Mouse (Mus musculus): ENCODE results near the gene Tbc1d22a. TPM values are rescaled to one million over a fixed set of nuclear protein-coding genes. Genes with fewer than 3 reads are reported as not detected.
"Not testable (repeated sequence)": the region's sequence is repeated elsewhere in the genome, so short reads cannot be mapped to it uniquely, and the experiment has no call there.

Tbc1d22a gene
- polyA plus RNA-seq, 1 experiment, result 28.1 TPM

DNA sequence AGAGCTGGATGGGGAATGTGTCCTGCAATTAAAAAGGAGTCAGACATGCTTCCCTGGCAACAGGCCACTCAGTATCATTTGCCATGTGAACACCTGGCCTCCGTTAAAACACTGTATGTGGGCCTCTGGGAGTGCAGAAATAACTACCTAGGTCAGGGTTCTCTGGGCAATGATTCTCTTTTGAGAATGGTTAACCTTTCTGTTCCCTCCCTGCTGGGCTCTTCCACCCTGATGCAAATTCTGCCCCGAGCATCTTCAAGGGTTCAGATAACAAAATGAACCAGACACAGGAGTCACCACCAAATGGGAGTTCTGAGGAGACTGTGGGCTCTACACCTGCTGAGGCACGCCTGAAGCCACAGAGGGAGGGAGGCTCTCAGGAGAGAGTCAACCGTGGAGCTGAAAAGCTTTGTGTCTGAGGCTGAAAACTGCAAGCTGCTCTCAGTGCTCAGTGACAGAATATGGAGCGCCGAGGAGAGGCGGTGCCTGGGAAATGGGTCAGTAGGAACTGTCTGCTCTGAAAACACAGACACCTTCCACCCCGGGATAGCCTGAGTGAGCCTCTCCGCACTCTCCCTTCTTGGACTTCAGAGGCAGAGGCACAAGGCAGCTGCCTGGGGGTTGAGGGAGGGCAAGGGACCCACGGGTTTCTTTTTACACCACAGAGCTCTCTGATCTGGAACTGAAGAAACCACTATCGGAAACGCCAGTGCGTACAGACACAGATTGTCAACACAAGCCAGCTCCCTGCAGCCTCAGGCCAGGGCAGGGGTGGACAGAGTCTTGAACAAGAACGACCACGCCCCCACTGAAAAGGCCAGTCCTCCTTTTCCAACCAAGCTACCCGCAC is 40.9 kb upstream of the Tbc1d22a start:
- DNase-seq (ENCODE audit: low read depth in 1 of 2, low spot score in 2 of 2), result peak in 1 of 2 experiments; percentile 74
- peaks cover 59% of the 10 kb centered on the region; the same call in 1 of the 2 replicates for H3K4me1 ChIP-seq (ENCODE audit: control insufficient read depth, insufficient read depth, insufficient read length)

DNA sequence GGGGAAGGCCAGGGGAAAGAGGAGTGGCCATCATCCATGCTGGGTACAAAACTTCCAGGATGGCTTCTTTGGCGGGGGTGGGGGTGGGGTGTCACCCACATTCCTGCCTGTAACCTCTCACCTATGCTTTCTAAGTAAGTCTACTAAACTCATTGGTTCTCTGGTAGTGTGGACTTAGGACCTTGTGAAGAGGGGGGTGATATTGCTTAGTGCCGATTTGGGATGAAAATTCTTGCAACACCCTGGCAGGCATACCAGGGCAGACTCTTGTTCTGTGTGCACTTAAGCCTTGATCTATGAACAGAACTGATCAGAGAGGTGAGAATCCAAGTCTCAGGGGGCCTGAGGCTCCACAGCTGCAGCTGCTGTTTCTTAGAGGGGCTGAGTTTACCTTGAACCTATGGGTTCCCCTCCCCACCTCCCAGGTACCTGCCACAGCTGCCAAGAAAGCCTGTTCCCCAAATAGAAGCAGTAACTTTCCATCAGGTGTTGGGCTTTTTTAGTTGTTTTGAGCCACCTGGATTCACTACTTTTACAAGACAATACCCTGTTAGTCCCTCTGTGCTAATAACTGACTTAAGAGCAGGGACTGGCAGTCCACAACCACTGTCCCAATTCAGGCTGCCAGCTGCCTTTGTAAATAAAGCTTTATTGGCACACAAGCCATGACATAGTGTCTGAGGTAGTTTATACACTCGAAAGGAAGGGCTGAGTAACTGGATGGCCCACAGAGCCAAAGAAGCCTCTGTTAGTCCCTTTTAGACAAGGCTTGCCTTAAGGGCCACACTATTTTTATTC is 38.8 kb upstream of the Tbc1d22a start:
- H3K27me3 ChIP-seq (ENCODE audit: control insufficient read depth, insufficient read depth, low read length), result no peaks in the 10 kb centered on the region
- WGBS, result 83% methylated on average over 3 of the region's 3 CpGs
- H3K27ac ChIP-seq (ENCODE audit: insufficient read depth, low read length), result peak overlapping the region; percentile 91
- H3K4me1 ChIP-seq (ENCODE audit: control insufficient read depth, insufficient read depth, insufficient read length), result peaks cover 50% of the 10 kb centered on the region; the same call in 1 of the 2 replicates
- DNase-seq (ENCODE audit: low read depth in 1 of 2, low spot score in 2 of 2), result no peak
- no peak for TF ChIP-seq CTCF (IDR thresholded peaks at IDR 0.05; ENCODE audit: extremely low read depth, insufficient read depth, insufficient read length, insufficient replicate concordance)
- no peaks in the 10 kb centered on the region for H3K36me3 ChIP-seq (ENCODE audit: control insufficient read depth, insufficient read depth, low read length)
- H3K4me3 ChIP-seq (ENCODE audit: extremely low read depth, insufficient read depth, insufficient read length), result no peak overlapping the region

More for the DNA sequence above, 40.9 kb upstream of the Tbc1d22a start:
- peak overlapping the region; percentile 31; the same call in 1 of the 2 replicates for H3K4me3 ChIP-seq (ENCODE audit: extremely low read depth, insufficient read depth, insufficient read length)
- WGBS, result 9% methylated on average over 16 of the region's 16 CpGs
- no peak for TF ChIP-seq POLR2A (IDR thresholded peaks at IDR 0.05; ENCODE audit: low read depth, low read length)
- TF ChIP-seq CTCF (IDR thresholded peaks at IDR 0.05; ENCODE audit: extremely low read depth, insufficient read depth, insufficient read length, insufficient replicate concordance), result no peak
- no peaks in the 10 kb centered on the region for H3K27me3 ChIP-seq (ENCODE audit: control insufficient read depth, insufficient read depth, low read length)
- peak overlapping the region; percentile 91 for H3K27ac ChIP-seq (ENCODE audit: insufficient read depth, low read length)
- H3K36me3 ChIP-seq (ENCODE audit: control insufficient read depth, insufficient read depth, low read length), result no peaks in the 10 kb centered on the region

DNA sequence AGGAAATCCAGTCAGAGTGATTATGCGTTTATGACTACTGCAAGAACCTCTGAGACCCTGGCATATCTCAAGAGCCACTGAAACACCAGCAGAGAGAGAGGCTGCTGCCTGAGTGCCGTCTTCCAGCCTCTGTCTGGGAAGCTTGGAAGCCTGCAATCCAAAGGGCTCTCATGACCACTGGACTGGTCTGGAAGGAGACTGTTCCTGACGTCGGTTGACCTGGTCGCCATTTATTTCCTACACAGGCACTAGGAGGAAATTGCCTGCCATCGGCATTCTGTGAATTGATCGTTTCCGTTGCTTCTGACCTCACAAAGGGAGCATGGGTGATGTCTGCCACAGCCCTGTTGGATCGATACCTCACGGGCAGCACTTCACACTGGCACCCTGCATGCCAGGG is 38.1 kb upstream of the Tbc1d22a start:
- H3K4me3 ChIP-seq (ENCODE audit: extremely low read depth, insufficient read depth, insufficient read length), result no peak overlapping the region
- H3K27me3 ChIP-seq (ENCODE audit: control insufficient read depth, insufficient read depth, low read length), result no peaks in the 10 kb centered on the region
- peaks cover 48% of the 10 kb centered on the region; the same call in 1 of the 2 replicates for H3K4me1 ChIP-seq (ENCODE audit: control insufficient read depth, insufficient read depth, insufficient read length)
- WGBS, result 87% methylated on average over 10 of the region's 10 CpGs
- no peak for TF ChIP-seq CTCF (IDR thresholded peaks at IDR 0.05; ENCODE audit: extremely low read depth, insufficient read depth, insufficient read length, insufficient replicate concordance)
- TF ChIP-seq POLR2A (IDR thresholded peaks at IDR 0.05; ENCODE audit: low read depth, low read length), result no peak
- no peak overlapping the region for H3K27ac ChIP-seq (ENCODE audit: insufficient read depth, low read length)
- no peaks in the 10 kb centered on the region for H3K36me3 ChIP-seq (ENCODE audit: control insufficient read depth, insufficient read depth, low read length)
- no peak for DNase-seq (ENCODE audit: low read depth in 1 of 2, low spot score in 2 of 2)

DNA sequence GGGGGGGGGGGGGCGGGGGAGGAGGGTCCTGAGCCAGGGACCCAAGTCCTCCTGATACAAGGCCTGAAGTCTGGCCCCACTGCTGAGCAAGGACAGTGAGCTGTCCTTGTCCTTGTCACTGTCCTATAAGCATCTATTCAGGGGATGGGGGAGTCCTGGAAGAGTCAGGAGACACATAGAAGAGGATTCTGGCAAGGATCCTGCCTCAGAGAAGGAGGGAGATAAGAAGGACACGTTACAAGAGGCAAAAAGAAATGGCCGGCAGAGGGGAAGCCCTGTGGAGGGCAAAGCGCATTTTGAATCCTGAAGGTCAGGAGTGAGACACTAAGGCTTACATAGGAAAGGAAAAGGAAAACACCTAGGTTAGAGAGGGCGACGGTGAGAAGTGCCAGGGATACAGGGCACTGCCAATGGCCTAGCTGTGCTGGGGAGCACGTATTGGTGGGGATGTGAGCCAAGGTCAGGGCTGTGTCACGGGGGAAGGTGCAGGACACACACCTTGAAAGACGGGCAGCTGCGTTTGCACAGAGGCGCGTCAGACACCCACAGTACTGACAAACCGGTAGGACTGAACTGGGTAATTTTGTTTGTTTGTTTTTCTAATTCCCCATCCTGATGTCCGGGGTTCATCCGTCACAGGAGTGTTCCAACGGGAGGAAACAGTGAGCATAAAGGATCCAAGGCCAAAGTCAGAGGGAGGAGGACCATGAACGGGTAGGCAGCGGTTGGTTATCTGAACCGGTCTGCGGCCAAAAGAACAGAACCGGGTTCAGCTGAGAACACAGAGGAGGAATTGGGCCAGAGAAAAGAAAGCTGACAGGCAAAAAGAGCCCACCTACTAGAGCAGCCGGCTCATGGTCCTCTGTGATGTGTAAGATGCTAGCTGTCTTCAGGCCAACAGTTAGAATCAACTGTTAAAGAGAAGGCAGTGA is 37.2 kb upstream of the Tbc1d22a start:
- no peaks in the 10 kb centered on the region for H3K36me3 ChIP-seq (ENCODE audit: control insufficient read depth, insufficient read depth, low read length)
- H3K27me3 ChIP-seq (ENCODE audit: control insufficient read depth, insufficient read depth, low read length), result no peaks in the 10 kb centered on the region
- H3K4me1 ChIP-seq (ENCODE audit: control insufficient read depth, insufficient read depth, insufficient read length), result peaks cover 44% of the 10 kb centered on the region; the same call in 1 of the 2 replicates
- 89% methylated on average over 21 of the region's 22 CpGs for WGBS
- DNase-seq (ENCODE audit: low read depth in 1 of 2, low spot score in 2 of 2), result no peak
- H3K4me3 ChIP-seq (ENCODE audit: extremely low read depth, insufficient read depth, insufficient read length), result no peak overlapping the region
- TF ChIP-seq CTCF (IDR thresholded peaks at IDR 0.05; ENCODE audit: extremely low read depth, insufficient read depth, insufficient read length, insufficient replicate concordance), result no peak
- no peak for TF ChIP-seq POLR2A (IDR thresholded peaks at IDR 0.05; ENCODE audit: low read depth, low read length)
- no peak overlapping the region for H3K27ac ChIP-seq (ENCODE audit: insufficient read depth, low read length)

DNA sequence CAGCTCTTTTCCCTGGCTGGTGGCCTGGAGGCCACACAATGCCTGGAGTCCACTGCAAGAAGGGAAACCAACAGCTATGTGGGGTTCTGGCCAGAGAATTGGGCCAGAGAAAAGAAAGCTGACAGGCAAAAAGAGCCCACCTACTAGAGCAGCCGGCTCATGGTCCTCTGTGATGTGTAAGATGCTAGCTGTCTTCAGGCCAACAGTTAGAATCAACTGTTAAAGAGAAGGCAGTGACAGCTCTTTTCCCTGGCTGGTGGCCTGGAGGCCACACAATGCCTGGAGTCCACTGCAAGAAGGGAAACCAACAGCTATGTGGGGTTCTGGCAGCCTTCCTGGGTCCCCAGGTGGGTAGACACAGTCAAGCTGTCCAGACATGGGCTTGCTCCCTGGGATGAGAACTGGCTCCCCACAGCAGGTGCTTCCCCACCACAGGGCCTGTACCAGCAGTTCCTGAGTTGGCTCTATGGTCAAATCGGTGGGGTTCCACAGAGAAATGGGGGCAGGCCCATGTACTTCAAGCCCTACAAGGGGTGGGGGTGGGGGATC is 36.5 kb upstream of the Tbc1d22a start:
- not testable (repeated sequence) for DNase-seq (ENCODE audit: low read depth in 1 of 2, low spot score in 2 of 2); H3K36me3 ChIP-seq (ENCODE audit: control insufficient read depth, insufficient read depth, low read length); H3K4me3 ChIP-seq (ENCODE audit: extremely low read depth, insufficient read depth, insufficient read length); H3K27me3 ChIP-seq (ENCODE audit: control insufficient read depth, insufficient read depth, low read length); H3K27ac ChIP-seq (ENCODE audit: insufficient read depth, low read length)
- 21% methylated on average over 2 of the region's 2 CpGs for WGBS
- H3K4me1 ChIP-seq (ENCODE audit: control insufficient read depth, insufficient read depth, insufficient read length), result peaks cover 37% of the 10 kb centered on the region; the same call in 1 of the 2 replicates

DNA sequence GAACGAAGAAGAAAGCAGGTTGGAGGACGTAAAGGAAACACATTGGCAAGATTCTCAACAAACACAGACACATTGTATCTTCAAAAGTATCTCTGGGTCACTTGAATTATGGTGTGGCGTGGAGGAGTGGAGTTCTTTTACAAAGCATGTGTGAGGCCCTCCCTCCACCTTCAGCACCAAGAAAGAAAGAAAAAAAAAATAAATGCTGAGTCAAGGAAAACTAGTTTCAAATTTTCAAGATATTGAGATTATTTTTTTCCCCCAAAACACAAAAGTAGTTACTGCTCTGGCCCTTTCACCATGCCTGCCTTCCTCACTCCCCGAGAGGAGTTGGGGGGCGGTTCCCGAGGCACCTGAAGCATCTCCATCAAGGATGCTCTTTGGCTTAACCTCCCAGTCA is 35.7 kb upstream of the Tbc1d22a start:
- no peak for DNase-seq (ENCODE audit: low read depth in 1 of 2, low spot score in 2 of 2)
- Histone ChIP-seq H3K27me3 (ENCODE audit: control insufficient read depth, insufficient read depth, low read length) (no peaks in the 10 kb centered on the region), H3K4me1 (ENCODE audit: control insufficient read depth, insufficient read depth, insufficient read length) (peaks cover 37% of the 10 kb centered on the region; the same call in 1 of the 2 replicates), H3K27ac (ENCODE audit: insufficient read depth, low read length) (no peak overlapping the region), H3K4me3 (ENCODE audit: extremely low read depth, insufficient read depth, insufficient read length) (no peak overlapping the region), H3K36me3 (ENCODE audit: control insufficient read depth, insufficient read depth, low read length) (no peaks in the 10 kb centered on the region)
- no peak for TF ChIP-seq CTCF (IDR thresholded peaks at IDR 0.05; ENCODE audit: extremely low read depth, insufficient read depth, insufficient read length, insufficient replicate concordance)
- TF ChIP-seq POLR2A (IDR thresholded peaks at IDR 0.05; ENCODE audit: low read depth, low read length), result no peak
- 88% methylated on average over 6 of the region's 6 CpGs for WGBS

Data from spleen, adult 2 months (tissue).